Mouse (Mus musculus) kidney, adult 9 months (tissue): Measurements from ENCODE around the gene Mecom.
"Not testable (repeated sequence)": the region's sequence is repeated elsewhere in the genome, so short reads cannot be mapped to it uniquely, and the experiment has no call there.

Experiments
- DNase-seq: peaks from one replicate; pipeline ENCODE4 v3.0.0; 2022

Gene Mecom

GRCm38 (mm10) chr3:30243776-30244275 is 304.0 kb downstream of the Mecom start:
- no peak for DNase-seq

GRCm38 (mm10) chr3:30239416-30239815 is 308.4 kb downstream of the Mecom start:
- no peak for DNase-seq

- DNase-seq: no peak
Observed at GRCm38 (mm10) chr3:30237493-30237892, 310.3 kb downstream of the Mecom start.

- no peak for DNase-seq
Observed at GRCm38 (mm10) chr3:30234018-30234417, 313.8 kb downstream of the Mecom start.

GRCm38 (mm10) chr3:30227964-30228670 is 319.7 kb downstream of the Mecom start:
- no peak for DNase-seq

- DNase-seq: peak; percentile 63
Observed at GRCm38 (mm10) chr3:30226928-30227370, 320.9 kb downstream of the Mecom start.

- not testable (repeated sequence) for DNase-seq
Observed at GRCm38 (mm10) chr3:30225200-30225599, 322.6 kb downstream of the Mecom start.

GRCm38 (mm10) chr3:30220701-30221412 is 327.0 kb downstream of the Mecom start:
- DNase-seq: no peak

GRCm38 (mm10) chr3:30219891-30220290 is 327.9 kb downstream of the Mecom start:
- DNase-seq: no peak

- no peak for DNase-seq
Observed at GRCm38 (mm10) chr3:30219190-30219884, 328.5 kb downstream of the Mecom start.

- DNase-seq: no peak
Observed at GRCm38 (mm10) chr3:30214607-30215006, 333.2 kb downstream of the Mecom start.

GRCm38 (mm10) chr3:30213540-30214170 is 334.2 kb downstream of the Mecom start:
- DNase-seq: no peak

- no peak for DNase-seq
Observed at GRCm38 (mm10) chr3:30212802-30213201, 335.0 kb downstream of the Mecom start.

GRCm38 (mm10) chr3:30209131-30209530 is 338.7 kb downstream of the Mecom start:
- DNase-seq: no peak

GRCm38 (mm10) chr3:30207886-30208285 is 339.9 kb downstream of the Mecom start:
- no peak for DNase-seq

- DNase-seq: no peak
Observed at GRCm38 (mm10) chr3:30207431-30207830, 340.4 kb downstream of the Mecom start.

GRCm38 (mm10) chr3:30206123-30206522 is 341.7 kb downstream of the Mecom start:
- no peak for DNase-seq

- no peak for DNase-seq
Observed at GRCm38 (mm10) chr3:30203764-30204163, 344.0 kb downstream of the Mecom start.

GRCm38 (mm10) chr3:30198854-30199253 is 349.0 kb downstream of the Mecom start:
- no peak for DNase-seq

GRCm38 (mm10) chr3:30198227-30198626 is 349.6 kb downstream of the Mecom start:
- no peak for DNase-seq

- DNase-seq: no peak
Observed at GRCm38 (mm10) chr3:30195186-30195585, 352.6 kb downstream of the Mecom start.

GRCm38 (mm10) chr3:30192294-30193007 is 355.4 kb downstream of the Mecom start:
- no peak for DNase-seq
